Mouse (Mus musculus): ENCODE data around the gene Txn1. TPM values are rescaled to one million over a fixed set of nuclear protein-coding genes. Genes with fewer than 3 reads are reported as not detected.

Txn1 gene
- polyA plus RNA-seq, 1 experiment from 2014 or later = 314 TPM

Other genes starting within 250 kb of the Txn1 start
- gene Akap2, start 238.8 kb downstream of the Txn1 start, polyA plus RNA-seq (2016; fragmentation: Nextera tagmentation; extraction: Ambion mirVana) = 29.9 and 31.5 TPM in 2 replicates
- 0.31 and 0.45 TPM in 2 replicates for gene D630039A03Rik, start 40.1 kb downstream of the Txn1 start, polyA plus RNA-seq (2016; fragmentation: Nextera tagmentation; extraction: Ambion mirVana)
- not detected in 2 replicates for gene Txndc8, start 52.7 kb upstream of the Txn1 start, polyA plus RNA-seq (2016; fragmentation: Nextera tagmentation; extraction: Ambion mirVana)